Mouse (Mus musculus): ENCODE results near the gene Cep162. TPM values are rescaled to one million over a fixed set of nuclear protein-coding genes. Genes with fewer than 3 reads are reported as not detected.

Gene Cep162
- 6.9 and 9.0 TPM in 2 replicates for polyA plus RNA-seq (2014; fragmentation: Nextera tagmentation; extraction: Ambion mirVana)

- Histone ChIP-seq H3K4me1 (ENCODE audit: control insufficient read depth, insufficient read depth, low read length) (0 out of 2 replicates have a peak, but pooled peaks cover 5% of the 10 kb centered on the region), H3K27me3 (ENCODE audit: control insufficient read depth, insufficient read depth, low read length) (no peaks in the 10 kb centered on the region), H3K9ac (replicated peaks; ENCODE audit: low read length) (peak within 1 kb of the TSS; percentile 67), H3K4me3 (replicated peaks; ENCODE audit: low read depth, low read length) (peak within 1 kb of the TSS; percentile 66), H3K27ac (replicated peaks; ENCODE audit: low read depth, low read length) (peak within 1 kb of the TSS; percentile 91), H3K4me2 (ENCODE audit: low read length) (peak within 1 kb of the TSS; percentile 75), H3K36me3 (ENCODE audit: control insufficient read depth, insufficient read depth, low read length) (no peaks in the 10 kb centered on the region), H3K9me3 (ENCODE audit: control insufficient read depth, low read length) (no peaks in the 10 kb centered on the region)
- ATAC-seq (ENCODE audit: low FRiP score, low TSS enrichment) = peak; percentile 98
- WGBS = under 1% methylated on average over 41 of the region's 41 CpGs
- peak; percentile 96 for DNase-seq
Measured at GRCm38 (mm10) chr9:87254903-87255695, at the start of gene Cep162. TSS of gene Cep162 (minus strand) at chr9:87255536.

DNA sequence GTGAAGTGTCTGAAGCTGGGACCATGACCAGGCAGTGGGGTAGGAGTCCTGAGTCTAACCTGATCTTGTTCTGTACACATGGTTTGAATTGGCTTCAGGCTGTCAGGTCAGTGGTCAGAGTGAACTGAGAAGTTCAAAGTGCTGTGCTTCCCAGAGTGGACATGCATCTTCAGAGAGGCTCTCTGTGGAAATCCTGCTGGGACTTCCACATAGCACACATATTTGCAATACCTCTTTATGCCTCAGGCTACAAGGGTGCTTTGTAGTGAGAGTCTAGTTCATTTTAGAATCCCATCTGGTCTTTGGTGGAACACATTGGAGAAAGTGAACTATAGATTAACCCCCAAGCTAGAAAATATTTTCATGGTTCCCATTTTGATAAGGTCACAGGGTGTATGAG lies 47.9 kb upstream of the Cep162 start:
- H3K4me3 ChIP-seq (replicated peaks; ENCODE audit: low read depth, low read length) = no peak overlapping the region
- H3K4me1 ChIP-seq (ENCODE audit: control insufficient read depth, insufficient read depth, low read length) = 0 out of 2 replicates have a peak, but pooled peaks cover 4% of the 10 kb centered on the region
- H3K9me3 ChIP-seq (ENCODE audit: control insufficient read depth, low read length) = no peaks in the 10 kb centered on the region
- no peak for DNase-seq
- H3K4me2 ChIP-seq (ENCODE audit: low read length) = no peak overlapping the region
- H3K36me3 ChIP-seq (ENCODE audit: control insufficient read depth, insufficient read depth, low read length) = no peaks in the 10 kb centered on the region
- H3K27ac ChIP-seq (replicated peaks; ENCODE audit: low read depth, low read length) = no peak overlapping the region
- H3K27me3 ChIP-seq (ENCODE audit: control insufficient read depth, insufficient read depth, low read length) = no peaks in the 10 kb centered on the region
- ATAC-seq (ENCODE audit: low FRiP score, low TSS enrichment) = no peak
- H3K9ac ChIP-seq (replicated peaks; ENCODE audit: low read length) = no peak overlapping the region

GRCm38 (mm10) chr9:87298900-87299299 lies 43.6 kb upstream of the Cep162 start:
- no peak overlapping the region for H3K4me3 ChIP-seq (replicated peaks; ENCODE audit: low read depth, low read length)
- 52% methylated on average over 12 of the region's 12 CpGs for WGBS
- H3K27me3 ChIP-seq (ENCODE audit: control insufficient read depth, insufficient read depth, low read length) = no peaks in the 10 kb centered on the region
- no peaks in the 10 kb centered on the region for H3K9me3 ChIP-seq (ENCODE audit: control insufficient read depth, low read length)
- H3K9ac ChIP-seq (replicated peaks; ENCODE audit: low read length) = no peak overlapping the region
- H3K4me1 ChIP-seq (ENCODE audit: control insufficient read depth, insufficient read depth, low read length) = 0 out of 2 replicates have a peak, but pooled peaks cover 4% of the 10 kb centered on the region
- no peak for ATAC-seq (ENCODE audit: low FRiP score, low TSS enrichment)
- peak; percentile 29 for DNase-seq
- no peaks in the 10 kb centered on the region for H3K36me3 ChIP-seq (ENCODE audit: control insufficient read depth, insufficient read depth, low read length)
- no peak overlapping the region for H3K4me2 ChIP-seq (ENCODE audit: low read length)
- no peak overlapping the region for H3K27ac ChIP-seq (replicated peaks; ENCODE audit: low read depth, low read length)

GRCm38 (mm10) chr9:87297522-87297921 lies 42.2 kb upstream of the Cep162 start:
- no peak for ATAC-seq (ENCODE audit: low FRiP score, low TSS enrichment)
- no peaks in the 10 kb centered on the region for H3K9me3 ChIP-seq (ENCODE audit: control insufficient read depth, low read length)

DNA sequence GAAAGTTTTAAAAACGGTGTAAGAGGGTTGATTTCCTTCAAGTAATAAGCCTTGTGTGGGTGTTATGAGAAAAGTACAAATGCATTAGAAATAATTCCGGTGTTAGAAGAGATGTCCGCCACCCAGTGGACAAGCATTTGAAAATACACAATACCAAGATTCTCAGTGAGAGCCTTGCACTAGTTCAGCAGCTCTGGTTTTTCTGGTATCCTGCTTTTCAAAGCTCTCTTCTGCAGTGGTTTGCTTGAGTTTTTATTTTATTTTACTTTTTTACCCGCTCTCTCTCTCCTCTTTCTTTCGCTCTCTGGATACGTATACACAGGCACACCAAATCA lies 327 bp upstream of the Cep162 start:
- ATAC-seq (ENCODE audit: low FRiP score, low TSS enrichment) (peak; percentile 79), DNase-seq (no peak)
- H3K36me3 ChIP-seq (ENCODE audit: control insufficient read depth, insufficient read depth, low read length) = no peaks in the 10 kb centered on the region
- peak overlapping the region; percentile 66 for H3K4me3 ChIP-seq (replicated peaks; ENCODE audit: low read depth, low read length)
- peak overlapping the region; percentile 91 for H3K27ac ChIP-seq (replicated peaks; ENCODE audit: low read depth, low read length)
- peak overlapping the region; percentile 67 for H3K9ac ChIP-seq (replicated peaks; ENCODE audit: low read length)
- WGBS = 18% methylated on average over 6 of the region's 6 CpGs
- H3K4me2 ChIP-seq (ENCODE audit: low read length) = peak overlapping the region; percentile 75
- 0 out of 2 replicates have a peak, but pooled peaks cover 5% of the 10 kb centered on the region for H3K4me1 ChIP-seq (ENCODE audit: control insufficient read depth, insufficient read depth, low read length)
- no peaks in the 10 kb centered on the region for H3K27me3 ChIP-seq (ENCODE audit: control insufficient read depth, insufficient read depth, low read length)
- H3K9me3 ChIP-seq (ENCODE audit: control insufficient read depth, low read length) = no peaks in the 10 kb centered on the region

More at GRCm38 (mm10) chr9:87297522-87297921, 42.2 kb upstream of the Cep162 start:
- 96% methylated on average over 1 of the region's 1 CpGs for WGBS
- DNase-seq = no peak
- 0 out of 2 replicates have a peak, but pooled peaks cover 4% of the 10 kb centered on the region for H3K4me1 ChIP-seq (ENCODE audit: control insufficient read depth, insufficient read depth, low read length)
- H3K27ac ChIP-seq (replicated peaks; ENCODE audit: low read depth, low read length) = no peak overlapping the region
- no peaks in the 10 kb centered on the region for H3K36me3 ChIP-seq (ENCODE audit: control insufficient read depth, insufficient read depth, low read length)
- no peak overlapping the region for H3K4me2 ChIP-seq (ENCODE audit: low read length)
- H3K4me3 ChIP-seq (replicated peaks; ENCODE audit: low read depth, low read length) = no peak overlapping the region
- no peaks in the 10 kb centered on the region for H3K27me3 ChIP-seq (ENCODE audit: control insufficient read depth, insufficient read depth, low read length)
- H3K9ac ChIP-seq (replicated peaks; ENCODE audit: low read length) = no peak overlapping the region

- Histone ChIP-seq H3K9ac (replicated peaks; ENCODE audit: low read length) (no peak overlapping the region), H3K27ac (replicated peaks; ENCODE audit: low read depth, low read length) (no peak overlapping the region), H3K36me3 (ENCODE audit: control insufficient read depth, insufficient read depth, low read length) (peaks cover 45% of the 10 kb centered on the region), H3K4me2 (ENCODE audit: low read length) (no peak overlapping the region), H3K27me3 (ENCODE audit: control insufficient read depth, insufficient read depth, low read length) (no peaks in the 10 kb centered on the region), H3K9me3 (ENCODE audit: control insufficient read depth, low read length) (no peaks in the 10 kb centered on the region), H3K4me3 (replicated peaks; ENCODE audit: low read depth, low read length) (no peak overlapping the region), H3K4me1 (ENCODE audit: control insufficient read depth, insufficient read depth, low read length) (no peaks in the 10 kb centered on the region)
- DNase-seq = peak; percentile 77
- WGBS = 52% methylated on average over 3 of the region's 3 CpGs
- no peak for ATAC-seq (ENCODE audit: low FRiP score, low TSS enrichment)
Measured at GRCm38 (mm10) chr9:87248118-87248517, 7.2 kb downstream of the Cep162 start.

- ATAC-seq (ENCODE audit: low FRiP score, low TSS enrichment) (no peak; the same call in 1 of the 2 replicates), DNase-seq (no peak)
- Histone ChIP-seq H3K4me3 (replicated peaks; ENCODE audit: low read depth, low read length) (no peak overlapping the region), H3K4me1 (ENCODE audit: control insufficient read depth, insufficient read depth, low read length) (no peaks in the 10 kb centered on the region), H3K27ac (replicated peaks; ENCODE audit: low read depth, low read length) (no peak overlapping the region), H3K9ac (replicated peaks; ENCODE audit: low read length) (no peak overlapping the region), H3K9me3 (ENCODE audit: control insufficient read depth, low read length) (no peaks in the 10 kb centered on the region), H3K4me2 (ENCODE audit: low read length) (no peak overlapping the region), H3K27me3 (ENCODE audit: control insufficient read depth, insufficient read depth, low read length) (no peaks in the 10 kb centered on the region), H3K36me3 (ENCODE audit: control insufficient read depth, insufficient read depth, low read length) (peaks cover 49% of the 10 kb centered on the region)
- WGBS = 93% methylated on average over 1 of the region's 1 CpGs
Measured at GRCm38 (mm10) chr9:87247678-87248077, 7.7 kb downstream of the Cep162 start.

DNA sequence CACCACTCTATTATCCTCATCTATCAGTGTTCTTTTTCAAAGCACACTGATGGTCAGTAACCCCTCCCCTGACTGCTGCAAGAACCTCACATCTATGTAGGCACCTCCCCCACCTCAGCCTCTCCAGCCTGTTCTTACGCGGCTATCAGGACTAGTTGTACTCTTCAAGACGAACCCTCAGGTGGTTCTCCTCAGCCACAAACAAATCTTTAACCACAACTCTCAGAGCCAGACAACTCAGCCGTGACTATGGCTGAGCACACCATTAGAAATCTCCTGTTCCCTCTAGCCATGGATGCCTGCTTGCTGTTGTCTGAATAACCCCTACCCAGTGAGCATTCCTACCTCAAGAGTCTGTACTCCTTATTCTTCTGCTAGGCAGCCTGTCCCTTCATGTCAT lies 42.1 kb downstream of the Cep162 start:
- H3K27me3 ChIP-seq (ENCODE audit: control insufficient read depth, insufficient read depth, low read length) = no peaks in the 10 kb centered on the region
- DNase-seq (no peak), ATAC-seq (ENCODE audit: low FRiP score, low TSS enrichment) (no peak)
- H3K4me1 ChIP-seq (ENCODE audit: control insufficient read depth, insufficient read depth, low read length) = no peaks in the 10 kb centered on the region
- H3K9me3 ChIP-seq (ENCODE audit: control insufficient read depth, low read length) = no peaks in the 10 kb centered on the region
- peaks cover 70% of the 10 kb centered on the region for H3K36me3 ChIP-seq (ENCODE audit: control insufficient read depth, insufficient read depth, low read length)
- no peak overlapping the region for H3K4me2 ChIP-seq (ENCODE audit: low read length)
- H3K9ac ChIP-seq (replicated peaks; ENCODE audit: low read length) = no peak overlapping the region
- H3K27ac ChIP-seq (replicated peaks; ENCODE audit: low read depth, low read length) = no peak overlapping the region
- no peak overlapping the region for H3K4me3 ChIP-seq (replicated peaks; ENCODE audit: low read depth, low read length)
- WGBS = 84% methylated on average over 4 of the region's 4 CpGs

GRCm38 (mm10) chr9:87210830-87211339 lies 44.5 kb downstream of the Cep162 start:
- Histone ChIP-seq H3K27ac (replicated peaks; ENCODE audit: low read depth, low read length) (no peak overlapping the region), H3K9ac (replicated peaks; ENCODE audit: low read length) (no peak overlapping the region), H3K4me1 (ENCODE audit: control insufficient read depth, insufficient read depth, low read length) (no peaks in the 10 kb centered on the region), H3K4me3 (replicated peaks; ENCODE audit: low read depth, low read length) (no peak overlapping the region), H3K4me2 (ENCODE audit: low read length) (no peak overlapping the region), H3K9me3 (ENCODE audit: control insufficient read depth, low read length) (no peaks in the 10 kb centered on the region), H3K27me3 (ENCODE audit: control insufficient read depth, insufficient read depth, low read length) (no peaks in the 10 kb centered on the region), H3K36me3 (ENCODE audit: control insufficient read depth, insufficient read depth, low read length) (peaks cover 64% of the 10 kb centered on the region)
- ATAC-seq (ENCODE audit: low FRiP score, low TSS enrichment) (no peak), DNase-seq (no peak)
- WGBS = 97% methylated on average over 9 of the region's 9 CpGs
